Mouse (Mus musculus) CH12.LX (cell line): Measurements from ENCODE around the gene Lrrc20. TPM values are rescaled to one million over a fixed set of nuclear protein-coding genes. Genes with fewer than 3 reads are reported as not detected.

Experiments used
- DNase-seq: peaks from one replicate; pipeline ENCODE4 v3.0.0-alpha.2; 2013; ENCODE audit errors: extremely low read depth
- H3K27ac ChIP-seq: 2 replicates; pipeline ENCODE4 v1.5.1; 2012; ENCODE audit warnings: low read depth, mild to moderate bottlenecking, control low read depth, moderate library complexity; ENCODE audit not compliant: insufficient read depth
- H3K27me3 ChIP-seq: replicated peaks from 2 replicates; pipeline ENCODE3; 2012; ENCODE audit warnings: inconsistent platforms
- H3K36me3 ChIP-seq, 2 experiments: replicated peaks in 1 of 2; 2 replicates each; pipeline versions ENCODE3 to v1.6.1; 2012; ENCODE audit warnings: inconsistent platforms in 1 of 2, low read length in 1 of 2, mild to moderate bottlenecking in 1 of 2, mixed read lengths in 1 of 2, moderate library complexity in 1 of 2; ENCODE audit not compliant: control insufficient read depth in 1 of 2, insufficient read depth in 1 of 2
- H3K4me1 ChIP-seq, 2 experiments: 2 replicates each; pipeline ENCODE4 v1.6.1; 2012; ENCODE audit warnings: inconsistent platforms in 1 of 2, moderate library complexity in 1 of 2; ENCODE audit not compliant: insufficient read depth in 2 of 2, control insufficient read depth in 1 of 2
- H3K4me2 ChIP-seq: 2 replicates; pipeline ENCODE4 v1.6.1; 2012; ENCODE audit warnings: low read depth, mild to moderate bottlenecking, control low read depth; ENCODE audit not compliant: poor library complexity, insufficient read depth, severe bottlenecking
- H3K4me3 ChIP-seq, 3 experiments: fragments of 150-350 bp in 1 of 3; sonication (generic) in 1 of 3; replicated peaks in 1 of 3; 2 replicates each; pipeline versions ENCODE3 to v1.5.1; 2011 to 2012; ENCODE audit warnings: low read depth in 2 of 3, low read length in 2 of 3, mild to moderate bottlenecking in 2 of 3, moderate library complexity in 2 of 3, control low read depth in 1 of 3, improper control_type of control experiment in 1 of 3, inconsistent platforms in 1 of 3, mixed read lengths in 1 of 3; ENCODE audit not compliant: poor library complexity in 1 of 3
- H3K79me2 ChIP-seq: replicated peaks from 2 replicates; pipeline ENCODE4 v1.6.1; 2012; ENCODE audit warnings: mild to moderate bottlenecking, moderate library complexity; ENCODE audit not compliant: control insufficient read depth, poor library complexity, insufficient read depth, severe bottlenecking; ENCODE audit errors: extremely low read depth
- H3K9ac ChIP-seq: 2 replicates; pipeline ENCODE4 v1.6.1; 2012; ENCODE audit warnings: low read depth, mild to moderate bottlenecking, control low read depth, moderate library complexity; ENCODE audit not compliant: insufficient read depth
- H3K9me3 ChIP-seq: replicated peaks from 2 replicates; pipeline ENCODE3; 2012; ENCODE audit warnings: low read length, inconsistent platforms, mixed read lengths
- CHD2 ChIP-seq: IDR thresholded peaks from 2 replicates; pipeline ENCODE4 v1.6.1; 2011; ENCODE audit warnings: low read length, improper control_type of control experiment
- ETS1 ChIP-seq: conservative IDR thresholded peaks from 2 replicates; pipeline ENCODE4 v1.6.1; 2012; ENCODE audit warnings: low read depth, mild to moderate bottlenecking, inconsistent platforms, low read length, improper control_type of control experiment, moderate library complexity
- IRF4 ChIP-seq: IDR thresholded peaks from 2 replicates; pipeline ENCODE4 v1.6.1; 2014; ENCODE audit warnings: low read depth, mild to moderate bottlenecking, inconsistent platforms, low read length, improper control_type of control experiment
- MAFK ChIP-seq: IDR thresholded peaks from 2 replicates; pipeline ENCODE4 v1.6.1; 2011; ENCODE audit warnings: low read length, improper control_type of control experiment; ENCODE audit not compliant: insufficient replicate concordance
- MAZ ChIP-seq: IDR thresholded peaks from 2 replicates; pipeline ENCODE4 v1.6.1; 2012; ENCODE audit warnings: low read depth, mild to moderate bottlenecking, inconsistent platforms, low read length, improper control_type of control experiment, moderate library complexity
- NRF1 ChIP-seq: IDR thresholded peaks from 2 replicates; pipeline ENCODE4 v1.6.1; 2014; ENCODE audit warnings: low read depth, mild to moderate bottlenecking, inconsistent platforms, low read length, improper control_type of control experiment, moderate library complexity
- PAX5 ChIP-seq: IDR thresholded peaks from 2 replicates; pipeline ENCODE4 v1.6.1; 2012; ENCODE audit warnings: low read length, inconsistent platforms, mixed read lengths
- RAD21 ChIP-seq: IDR thresholded peaks from 2 replicates; pipeline ENCODE4 v1.6.1; 2011; ENCODE audit warnings: low read depth, mild to moderate bottlenecking, low read length, improper control_type of control experiment, moderate library complexity
- USF2 ChIP-seq: conservative IDR thresholded peaks from 2 replicates; pipeline ENCODE4 v1.6.1; 2011; ENCODE audit warnings: low read depth, low read length, improper control_type of control experiment
- dilution Hi-C: fragments of 300-500 bp; cut with MboI; formaldehyde crosslinking; loops from 2 replicates; pipeline ENCODE4 v1.14.3; 2020; ENCODE audit warnings: low sequenced_read_pairs; ENCODE audit not compliant: extremely low pct_unique_long_range_greater_than_20kb, extremely low pct_ligation_motif_present
- in situ Hi-C: fragments of 300-500 bp; cut with MboI; formaldehyde crosslinking; loops from 3 replicates; pipeline ENCODE4 v1.14.3; 2019; ENCODE audit warnings: low sequenced_read_pairs, low pct_ligation_motif_present, low pct_unique_long_range_greater_than_20kb, mixed read lengths
- polyA plus RNA-seq: library from polyadenylated mRNA; unstranded; fragments of >175 nt; gene quantifications from 2 replicates; pipeline ENCODE4 v1.2.1, GENCODE M21; 2012; ENCODE audit warnings: low read depth; ENCODE audit not compliant: insufficient read length
- total RNA-seq, 2 experiments: library from RNA; depleted of rRNA; stranded (reverse); fragments of 300-350 nt in 1 of 2; fragments of >200 nt in 1 of 2; gene quantifications; 2 replicates each; pipeline ENCODE4 v1.2.3; 2012 to 2014

The Lrrc20 gene
- total and polyA plus RNA-seq, 3 experiments, result 8.0 to 13.7 (median 9.9) TPM

- no peak overlapping the region for H3K4me3 ChIP-seq
- H3K4me1 ChIP-seq, result peaks cover 2 to 60% of the 10 kb centered on the region in 2 experiments; a peak in 3 of 4 replicates
- H3K9ac ChIP-seq, result no peak overlapping the region
- no peaks in the 10 kb centered on the region for H3K27me3 ChIP-seq
- DNase-seq, result no peak
- H3K9me3 ChIP-seq, result no peaks in the 10 kb centered on the region
- in situ Hi-C loops, result loop anchor here (5.0 kb wide), 2 partner anchors 122 to 177 kb away; no protein-coding TSS in a partner anchor
- H3K4me2 ChIP-seq, result no peak overlapping the region
- no peak overlapping the region for H3K27ac ChIP-seq
- H3K36me3 ChIP-seq, result peaks cover 0 to 37% of the 10 kb centered on the region in 2 experiments
- TF ChIP-seq CHD2, result no peak
- dilution Hi-C loops, result no loop called here
- no peaks in the 10 kb centered on the region for H3K79me2 ChIP-seq
Measured at GRCm38 (mm10) chr10:61479927-61480326, 4.3 kb downstream of the Lrrc20 start.

GRCm38 (mm10) chr10:61480488-61480887 is 4.9 kb downstream of the Lrrc20 start:
- in situ Hi-C loops, result no loop called here
- Histone ChIP-seq H3K4me1 (peaks cover 2 to 59% of the 10 kb centered on the region in 2 experiments; a peak in 3 of 4 replicates), H3K79me2 (no peaks in the 10 kb centered on the region), H3K27ac (no peak overlapping the region), H3K9ac (no peak overlapping the region), H3K36me3 (peaks cover 0 to 39% of the 10 kb centered on the region in 2 experiments), H3K4me3 (no peak overlapping the region), H3K4me2 (no peak overlapping the region), H3K27me3 (no peaks in the 10 kb centered on the region), H3K9me3 (no peaks in the 10 kb centered on the region)
- dilution Hi-C loops, result no loop called here
- DNase-seq, result no peak
- TF ChIP-seq NRF1 (no peak), ETS1 (no peak), MAFK (peak; percentile 82), IRF4 (no peak), RAD21 (no peak)

- no peak for TF ChIP-seq NRF1
- TF ChIP-seq MAZ, result no peak
- TF ChIP-seq PAX5, result no peak
- TF ChIP-seq USF2, result no peak
- Histone ChIP-seq H3K4me2 (no peak overlapping the region), H3K4me1 (peaks cover 2 to 44% of the 10 kb centered on the region in 2 experiments; a peak in 3 of 4 replicates), H3K79me2 (no peaks in the 10 kb centered on the region), H3K36me3 (peaks cover 0 to 47% of the 10 kb centered on the region in 2 experiments), H3K9me3 (no peaks in the 10 kb centered on the region), H3K27ac (no peak overlapping the region), H3K4me3 (no peak overlapping the region), H3K9ac (no peak overlapping the region), H3K27me3 (no peaks in the 10 kb centered on the region)
- dilution Hi-C loops (no loop called here), in situ Hi-C loops (no loop called here)
- DNase-seq, result no peak
Measured at GRCm38 (mm10) chr10:61482771-61483170, 7.2 kb downstream of the Lrrc20 start.
